Mouse (Mus musculus) T-cell, adult 2 months (primary cell): ENCODE results near the gene Slc22a26.
"Not testable (repeated sequence)": the region's sequence is repeated elsewhere in the genome, so short reads cannot be mapped to it uniquely, and the experiment has no call there.

ENCODE experiments used
- DNase-seq: peaks from one replicate; pipeline ENCODE4 v3.0.0; 2022; ENCODE audit warnings: low spot score

Gene Slc22a26

DNA sequence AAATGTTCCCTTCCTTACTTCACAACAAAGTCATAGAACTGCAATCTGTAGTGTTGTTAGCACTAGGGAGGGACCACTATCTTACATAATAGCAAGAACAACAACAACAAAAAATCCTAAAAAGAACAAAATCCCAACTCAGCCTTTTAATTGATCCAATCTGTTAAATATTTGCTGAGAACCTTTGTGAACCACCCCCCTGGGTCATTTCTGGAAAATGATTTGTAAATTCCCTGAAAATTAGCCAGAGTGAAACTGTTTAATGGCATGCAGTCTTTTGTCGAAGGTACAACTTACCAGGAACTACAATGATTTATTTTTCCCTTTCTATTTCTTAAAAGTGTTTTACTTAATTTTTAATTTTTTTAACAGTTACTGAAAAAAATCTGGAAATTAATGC, at the start of gene Slc22a26:
Gene Slc22a26 (minus strand): TSS at position 97 of the 400 bp plus-strand sequence.
- no peak for DNase-seq

DNA sequence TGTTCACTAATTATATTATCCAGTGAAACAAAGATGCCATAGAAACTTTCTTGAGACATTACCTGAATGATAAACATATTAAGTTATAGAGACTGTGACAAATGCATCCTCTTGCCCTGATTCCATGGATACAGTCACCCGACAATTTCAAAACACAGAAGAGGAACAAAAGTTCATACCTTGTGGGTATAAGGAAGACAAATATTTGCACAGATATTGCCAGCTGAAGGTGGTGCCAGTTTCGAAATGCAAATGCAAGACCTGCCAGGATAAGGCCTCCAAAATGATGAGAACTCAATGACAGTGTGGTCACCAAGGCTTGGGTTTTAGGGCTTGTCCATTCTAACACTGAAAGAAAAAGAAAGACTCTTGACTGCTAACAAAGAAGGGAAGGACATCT, 27.4 kb upstream of the Slc22a26 start:
- no peak for DNase-seq

DNA sequence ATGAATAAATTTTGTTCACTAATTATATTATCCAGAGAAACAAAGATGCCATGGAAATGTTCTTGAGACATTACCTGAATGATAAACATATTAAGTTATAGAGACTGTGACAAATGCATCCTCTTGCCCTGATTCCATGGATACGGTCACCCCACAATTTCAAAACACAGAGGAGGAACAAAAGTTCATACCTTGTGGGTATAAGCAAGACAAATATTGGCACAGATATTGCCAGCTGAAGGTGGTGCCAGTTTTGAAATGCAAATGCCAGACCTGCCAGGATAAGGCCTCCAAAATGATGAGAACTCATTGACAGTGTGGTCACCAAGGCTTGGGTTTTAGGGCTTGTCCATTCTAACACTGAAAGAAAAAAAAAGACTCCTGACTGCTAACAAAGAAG, 11.9 kb downstream of the Slc22a26 start:
- DNase-seq = no peak

DNA sequence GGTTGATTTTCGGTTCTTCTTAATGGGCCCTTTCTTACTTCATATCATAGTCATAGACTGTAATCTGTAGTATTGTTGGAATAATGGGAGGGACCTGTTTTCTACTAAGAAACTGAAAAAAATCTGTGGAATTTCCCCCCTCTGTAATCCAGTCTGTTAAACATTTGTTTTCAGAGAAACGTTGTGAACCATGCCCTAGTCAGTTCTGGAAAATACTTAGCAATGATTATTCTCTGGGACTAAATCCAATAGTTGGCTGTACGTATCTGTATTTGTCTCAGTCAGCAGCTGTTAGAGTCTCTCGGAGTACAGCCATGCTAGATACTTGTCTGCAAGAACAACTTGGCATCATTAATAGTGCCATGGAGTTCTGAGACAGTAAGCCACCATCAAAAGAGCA, 27.2 kb downstream of the Slc22a26 start:
- DNase-seq = no peak

DNA sequence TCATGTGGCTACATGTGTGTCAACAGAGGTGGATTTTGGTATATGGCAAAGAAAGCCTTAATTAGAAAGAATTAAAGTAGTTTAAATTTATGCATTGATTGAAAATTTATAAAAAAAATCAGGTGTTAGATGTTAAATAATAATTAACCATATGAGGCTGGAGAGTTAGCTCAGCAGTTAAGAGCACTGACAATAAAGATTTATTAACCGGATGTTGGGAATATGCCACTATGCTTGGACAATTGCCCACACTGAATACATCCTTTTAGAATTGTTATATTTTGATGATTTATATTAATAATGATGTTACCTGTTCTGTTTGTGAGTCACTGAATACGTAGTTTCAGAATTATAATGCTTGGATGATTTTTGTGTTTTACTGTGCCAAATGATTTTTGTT, 36.3 kb downstream of the Slc22a26 start:
- DNase-seq = no peak

DNA sequence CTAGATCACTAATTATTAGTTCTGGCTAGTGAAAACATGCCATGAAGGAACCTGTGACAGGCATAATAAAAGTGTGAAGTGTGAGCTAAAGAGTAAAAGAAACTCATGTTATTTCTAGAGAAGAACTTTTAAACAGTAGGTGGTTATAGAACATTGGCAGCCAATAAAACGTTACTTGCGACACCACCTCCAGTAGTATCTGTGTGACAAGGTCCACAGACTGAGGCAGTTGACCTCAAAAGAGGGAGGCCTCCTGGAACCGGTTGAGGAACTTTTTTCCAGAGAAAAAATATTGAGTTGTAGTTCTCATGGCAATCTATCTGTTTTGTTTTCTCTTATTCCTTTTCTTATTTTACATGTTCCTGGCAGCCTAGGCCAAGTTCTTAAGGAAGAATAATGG, 36.9 kb downstream of the Slc22a26 start:
- no peak for DNase-seq

DNA sequence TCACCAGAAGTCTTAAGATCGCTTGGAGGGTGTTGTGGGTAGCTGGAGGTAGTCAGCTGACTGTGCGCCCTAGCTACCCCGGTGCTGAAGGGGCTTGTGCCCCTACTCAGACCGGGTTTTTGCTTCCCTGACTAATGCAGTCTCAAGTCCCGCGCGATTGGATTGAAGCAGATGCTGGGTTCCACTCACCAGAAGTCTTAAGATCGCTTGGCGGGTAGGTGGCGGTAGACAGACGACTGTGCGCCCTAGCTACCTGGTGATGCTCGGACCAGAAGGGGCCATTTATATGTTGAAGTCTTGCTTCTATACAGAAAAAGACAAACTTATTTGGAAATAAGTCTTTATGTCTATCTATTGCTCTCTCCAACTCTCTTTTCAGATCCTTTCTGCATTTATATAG, 49.1 kb downstream of the Slc22a26 start:
- DNase-seq = not testable (repeated sequence)
